Mouse (Mus musculus) heart, embryonic 11.5 days (tissue): ENCODE results near the gene Calm2. TPM values are rescaled to one million over a fixed set of nuclear protein-coding genes. Genes with fewer than 3 reads are reported as not detected.

Source experiments
- ATAC-seq: fragments of 200-750 bp; cut with Nextera tagmentation; replicated peaks from 2 replicates; pipeline ENCODE4 v1.8.0; 2017; ENCODE audit warnings: moderate library complexity; ENCODE audit not compliant: insufficient number of reproducible peaks, low FRiP score, low TSS enrichment
- H3K27ac ChIP-seq: fragments of 300-500 bp; sonication (generic); 2 replicates; pipeline ENCODE4 v1.5.1; 2014; ENCODE audit warnings: mild to moderate bottlenecking, low read depth, low read length
- H3K27me3 ChIP-seq: fragments of 300-500 bp; sonication (generic); 2 replicates; pipeline ENCODE4 v1.6.1; 2014; ENCODE audit warnings: mild to moderate bottlenecking, low read length, mixed read lengths; ENCODE audit not compliant: control insufficient read depth, insufficient read depth
- H3K36me3 ChIP-seq: fragments of 300-500 bp; sonication (generic); 2 replicates; pipeline ENCODE4 v1.6.1; 2014; ENCODE audit warnings: mild to moderate bottlenecking, low read length, moderate library complexity, mixed read lengths; ENCODE audit not compliant: control insufficient read depth, insufficient read depth
- H3K4me1 ChIP-seq: fragments of 300-500 bp; sonication (generic); 2 replicates; pipeline ENCODE4 v1.6.1; 2014; ENCODE audit warnings: low read length; ENCODE audit not compliant: control insufficient read depth, insufficient read depth
- H3K4me2 ChIP-seq: fragments of 300-500 bp; sonication (generic); 2 replicates; pipeline ENCODE4 v1.6.1; 2014; ENCODE audit warnings: mild to moderate bottlenecking, moderate library complexity
- H3K4me3 ChIP-seq: fragments of 300-500 bp; sonication (generic); 2 replicates; pipeline ENCODE4 v1.5.1; 2014; ENCODE audit warnings: low read depth, low read length
- H3K9ac ChIP-seq: fragments of 300-500 bp; sonication (generic); 2 replicates; pipeline ENCODE4 v1.6.1; 2014; ENCODE audit warnings: mild to moderate bottlenecking, low read depth, low read length, moderate library complexity
- H3K9me3 ChIP-seq: fragments of 300-500 bp; sonication (generic); replicated peaks from 2 replicates; pipeline ENCODE4 v1.6.1; 2016; ENCODE audit warnings: low read length; ENCODE audit not compliant: control insufficient read depth
- WGBS: fragments of 180-500 bp; shearing (Covaris S2); extraction: QIAGEN DNeasy Blood & Tissue Kit; methylation state at CpG from one replicate; pipeline ENCODE4 v1.1.7; 2014; ENCODE audit not compliant: insufficient replicate concordance; 5-methylcytosine and 5-hydroxymethylcytosine counted together
- polyA plus RNA-seq: library from polyadenylated mRNA; unstranded; fragments of >200 nt; fragmentation: Nextera tagmentation; extraction: Ambion mirVana; gene quantifications from 2 replicates; pipeline ENCODE4 v1.2.1, GENCODE M21; 2014

Calm2 gene
- polyA plus RNA-seq, 1 experiment from 2014 or later = 724 TPM

DNA sequence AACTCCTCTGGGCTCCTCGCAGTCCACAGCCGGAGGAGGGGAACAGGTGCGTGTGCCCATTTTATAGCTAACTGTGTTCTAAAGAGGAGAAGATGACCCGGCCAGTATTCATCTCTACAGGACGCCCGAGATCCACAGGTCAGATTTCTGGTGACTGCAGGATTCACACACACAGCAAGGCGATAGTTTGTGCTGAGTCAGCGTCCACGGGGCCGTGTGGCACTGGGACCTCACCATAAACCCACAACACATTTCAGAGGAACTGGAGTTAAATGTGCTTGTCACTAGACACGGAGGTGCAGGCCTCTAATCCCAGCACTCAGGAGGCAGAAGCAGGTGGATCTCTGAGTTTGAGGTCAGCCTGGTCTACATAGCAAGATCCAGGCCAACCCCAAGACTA, 44.3 kb downstream of the Calm2 start:
- Histone ChIP-seq H3K4me3 (no peak overlapping the region), H3K9ac (no peak overlapping the region), H3K27ac (no peak overlapping the region), H3K9me3 (no peaks in the 10 kb centered on the region), H3K27me3 (no peaks in the 10 kb centered on the region), H3K4me2 (no peak overlapping the region), H3K36me3 (no peaks in the 10 kb centered on the region), H3K4me1 (no peaks in the 10 kb centered on the region)
- 82% methylated on average over 11 of the region's 11 CpGs for WGBS
- no peak for ATAC-seq

DNA sequence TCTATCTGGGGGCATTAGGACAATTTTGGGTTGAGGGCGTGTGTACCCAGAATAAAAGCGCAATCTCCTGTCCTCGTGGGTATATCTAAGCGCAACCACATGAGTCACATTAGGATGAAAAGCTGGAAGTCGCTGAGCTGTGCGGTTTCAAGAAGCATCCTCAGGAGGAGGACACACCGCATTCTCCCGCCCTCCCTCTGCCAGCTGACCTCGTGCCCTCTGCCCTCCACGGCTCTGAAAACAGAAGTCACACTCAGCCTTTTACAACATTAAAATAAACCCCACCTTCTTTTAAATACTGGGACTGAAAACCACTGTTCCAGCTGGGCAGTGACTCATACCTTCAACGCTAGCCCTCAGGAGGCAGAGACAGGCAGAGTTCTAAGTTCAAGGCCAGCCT, 49.6 kb downstream of the Calm2 start:
- no peaks in the 10 kb centered on the region; the same call in 1 of the 2 replicates for H3K4me1 ChIP-seq
- WGBS = 79% methylated on average over 11 of the region's 11 CpGs
- H3K4me3 ChIP-seq = no peak overlapping the region
- no peaks in the 10 kb centered on the region for H3K9me3 ChIP-seq
- H3K27me3 ChIP-seq = no peaks in the 10 kb centered on the region
- no peak overlapping the region for H3K27ac ChIP-seq
- no peaks in the 10 kb centered on the region for H3K36me3 ChIP-seq
- no peak overlapping the region for H3K9ac ChIP-seq
- H3K4me2 ChIP-seq = no peak overlapping the region
- ATAC-seq = no peak

DNA sequence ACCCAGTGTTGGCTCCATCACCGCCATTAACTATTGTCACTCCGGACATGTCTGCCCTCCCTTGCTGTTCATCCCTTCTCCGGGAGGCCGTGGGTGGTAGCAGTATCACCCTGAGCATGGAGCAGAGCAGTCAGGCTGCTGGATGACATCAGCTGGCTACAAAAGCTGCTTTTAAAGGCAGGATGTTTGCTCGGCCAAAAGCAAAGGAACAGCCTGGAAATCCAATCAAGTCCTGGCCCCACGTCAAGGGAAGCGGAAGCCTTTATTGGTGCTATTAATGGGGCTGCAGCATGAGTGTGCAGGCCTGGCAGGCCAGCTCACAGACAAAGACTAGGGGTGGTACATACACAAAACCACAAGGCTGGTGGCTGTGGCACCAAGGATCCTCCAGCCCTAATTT, 55.5 kb downstream of the Calm2 start:
- Histone ChIP-seq H3K9ac (no peak overlapping the region), H3K27me3 (no peaks in the 10 kb centered on the region), H3K4me2 (no peak overlapping the region), H3K4me3 (no peak overlapping the region), H3K36me3 (no peaks in the 10 kb centered on the region), H3K27ac (no peak overlapping the region), H3K4me1 (no peaks in the 10 kb centered on the region; the same call in 1 of the 2 replicates), H3K9me3 (no peaks in the 10 kb centered on the region)
- 70% methylated on average over 7 of the region's 7 CpGs for WGBS
- ATAC-seq = no peak

DNA sequence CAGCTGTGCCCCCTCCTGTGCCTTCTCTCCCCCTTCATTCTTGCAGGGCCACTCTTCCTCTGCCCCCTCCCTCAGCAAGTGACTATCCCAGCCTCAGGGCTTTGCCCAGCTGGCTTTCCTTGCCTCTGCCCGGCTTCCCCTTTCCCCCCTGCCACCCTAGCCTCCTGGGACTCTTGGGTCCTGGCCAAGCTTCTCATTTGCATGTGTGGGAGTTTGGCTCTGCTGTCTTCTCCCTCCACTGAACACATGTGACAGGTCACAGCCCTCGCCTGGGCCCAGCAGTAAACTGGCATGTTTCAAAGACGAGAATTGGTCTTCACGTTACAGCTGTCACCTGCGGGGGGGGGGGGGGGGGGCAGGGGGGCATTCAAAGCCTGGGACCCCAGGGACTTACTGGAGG, 59.7 kb downstream of the Calm2 start:
- ATAC-seq = no peak
- 26% methylated on average over 4 of the region's 5 CpGs for WGBS
- H3K4me2 ChIP-seq = no peak overlapping the region

DNA sequence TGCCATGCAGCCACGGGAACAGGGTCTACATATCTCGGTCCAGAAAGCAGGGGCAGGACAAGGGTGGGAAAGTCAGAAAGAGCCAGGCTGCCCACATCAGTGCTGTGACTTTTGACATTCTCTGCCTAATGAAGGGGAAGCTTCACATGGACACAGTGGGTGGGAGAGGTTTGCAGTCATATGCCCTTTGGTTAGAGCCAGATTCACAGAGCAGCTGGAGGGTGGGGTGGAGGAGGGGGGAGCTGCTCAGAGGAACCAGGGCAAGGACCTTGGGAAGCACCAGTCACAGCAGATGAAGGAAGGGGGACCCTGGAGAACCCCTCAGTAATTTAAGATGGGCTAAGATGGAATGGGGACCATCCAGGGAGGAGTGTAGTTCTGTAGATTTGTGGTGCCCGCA, 60.9 kb downstream of the Calm2 start:
- no peak for ATAC-seq
- H3K27ac ChIP-seq = no peak overlapping the region
- H3K4me3 ChIP-seq = no peak overlapping the region
- no peaks in the 10 kb centered on the region for H3K27me3 ChIP-seq
- H3K9ac ChIP-seq = no peak overlapping the region
- 71% methylated on average over 3 of the region's 3 CpGs for WGBS
- no peak overlapping the region for H3K4me2 ChIP-seq
- no peaks in the 10 kb centered on the region for H3K36me3 ChIP-seq
- no peaks in the 10 kb centered on the region for H3K4me1 ChIP-seq
- H3K9me3 ChIP-seq = no peaks in the 10 kb centered on the region

More for the DNA sequence above, 59.7 kb downstream of the Calm2 start:
- no peak overlapping the region for H3K27ac ChIP-seq
- no peaks in the 10 kb centered on the region for H3K4me1 ChIP-seq
- H3K36me3 ChIP-seq = no peaks in the 10 kb centered on the region
- no peak overlapping the region for H3K9ac ChIP-seq
- H3K9me3 ChIP-seq = no peaks in the 10 kb centered on the region
- no peaks in the 10 kb centered on the region for H3K27me3 ChIP-seq
- H3K4me3 ChIP-seq = no peak overlapping the region

Other genes starting within 250 kb of the Calm2 start
- 69.7 and 83.5 TPM in 2 replicates for gene Mcfd2, start 181.0 kb downstream of the Calm2 start, polyA plus RNA-seq
- 1.4 and 1.9 TPM in 2 replicates for gene Ttc7, start 164.0 kb downstream of the Calm2 start, polyA plus RNA-seq
- gene Stpg4, start 19.2 kb downstream of the Calm2 start, polyA plus RNA-seq = not detected in 2 replicates
- 4.1 and 7.1 TPM in 2 replicates for gene Epcam, start 189.0 kb upstream of the Calm2 start, polyA plus RNA-seq
- 35.7 and 43.0 TPM in 2 replicates for gene Msh2, start 225.4 kb upstream of the Calm2 start, polyA plus RNA-seq